Mouse (Mus musculus) kidney, adult 9 months (tissue): ENCODE measurements around the gene Polr1d.

Experiments
- DNase-seq: peaks from one replicate; pipeline ENCODE4 v3.0.0; 2022

Polr1d gene

DNA sequence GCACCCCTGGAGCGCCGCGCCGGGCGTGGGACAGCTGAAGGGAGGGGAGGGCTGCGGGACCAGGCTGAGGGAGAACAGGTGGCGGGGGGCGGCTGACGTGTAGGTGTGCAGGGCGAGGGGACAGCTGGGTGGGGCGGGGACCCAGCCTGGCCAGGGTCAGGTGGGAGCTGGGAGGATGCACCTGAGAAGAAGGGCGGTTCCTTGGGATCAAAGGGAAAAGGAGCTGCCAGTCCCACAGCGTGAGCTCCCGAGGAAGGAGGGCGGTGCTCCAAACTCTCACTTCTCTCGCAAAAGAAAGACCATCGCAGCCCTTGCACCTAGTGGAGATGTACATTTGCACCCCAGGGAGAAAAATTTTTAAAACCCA, at the start of gene Polr1d:
Gene Polr1d, plus strand, starts transcription at position 252 of the 367 bp plus-strand sequence.
- DNase-seq, result no peak

GRCm38 (mm10) chr5:147031281-147031680, 45.6 kb upstream of the Polr1d start:
- DNase-seq, result no peak

DNA sequence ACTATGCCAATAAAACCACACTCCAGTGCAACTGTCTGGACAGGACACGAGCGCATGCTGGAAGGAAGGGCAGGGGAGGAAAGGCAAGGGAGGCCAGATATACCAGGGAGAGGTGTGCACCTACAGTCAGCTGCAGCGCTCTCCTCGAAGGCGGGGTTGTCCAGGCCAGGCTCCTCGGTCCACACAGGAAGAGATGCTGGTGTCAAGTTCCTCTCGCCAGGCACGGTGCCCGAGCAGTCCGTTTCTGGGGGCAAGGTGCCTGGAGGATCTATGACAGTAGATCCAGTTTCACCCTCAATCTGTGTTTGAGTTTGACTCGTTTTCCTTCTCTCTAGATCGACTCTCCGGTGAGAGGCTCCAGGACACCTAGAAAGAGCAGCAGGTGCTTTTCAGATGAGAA, 43.7 kb upstream of the Polr1d start:
- DNase-seq, result no peak

GRCm38 (mm10) chr5:147034283-147034682, 42.6 kb upstream of the Polr1d start:
- DNase-seq, result no peak

- DNase-seq, result no peak
Measured at GRCm38 (mm10) chr5:147035301-147035700, 41.5 kb upstream of the Polr1d start.

- DNase-seq, result peak; percentile 71
Measured at GRCm38 (mm10) chr5:147036028-147036427, 40.8 kb upstream of the Polr1d start.

DNA sequence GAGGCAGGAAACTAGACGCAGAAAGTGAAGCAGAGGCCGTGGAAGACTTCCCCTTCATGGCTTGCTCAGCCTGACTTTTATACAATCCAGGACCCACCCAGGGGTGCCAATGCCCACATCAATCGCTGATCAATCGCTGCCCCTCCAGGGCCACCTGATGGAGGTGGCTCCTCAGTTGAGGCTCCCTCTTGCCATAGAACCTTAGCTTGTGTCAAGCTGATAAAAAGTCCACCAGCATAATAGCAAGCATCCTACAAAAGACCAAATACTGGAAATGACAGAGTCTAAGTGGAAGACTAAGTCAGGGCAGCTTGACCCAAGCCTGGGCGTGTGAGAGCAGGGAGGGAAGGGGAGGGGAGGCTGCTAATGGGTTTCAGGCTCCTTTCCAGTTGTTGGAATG, 40.2 kb upstream of the Polr1d start:
- no peak for DNase-seq

- DNase-seq, result no peak
Measured at GRCm38 (mm10) chr5:147037601-147038000, 39.2 kb upstream of the Polr1d start.

GRCm38 (mm10) chr5:147039394-147039793, 37.5 kb upstream of the Polr1d start:
- no peak for DNase-seq

- no peak for DNase-seq
Measured at GRCm38 (mm10) chr5:147041965-147042937, 34.6 kb upstream of the Polr1d start.

DNA sequence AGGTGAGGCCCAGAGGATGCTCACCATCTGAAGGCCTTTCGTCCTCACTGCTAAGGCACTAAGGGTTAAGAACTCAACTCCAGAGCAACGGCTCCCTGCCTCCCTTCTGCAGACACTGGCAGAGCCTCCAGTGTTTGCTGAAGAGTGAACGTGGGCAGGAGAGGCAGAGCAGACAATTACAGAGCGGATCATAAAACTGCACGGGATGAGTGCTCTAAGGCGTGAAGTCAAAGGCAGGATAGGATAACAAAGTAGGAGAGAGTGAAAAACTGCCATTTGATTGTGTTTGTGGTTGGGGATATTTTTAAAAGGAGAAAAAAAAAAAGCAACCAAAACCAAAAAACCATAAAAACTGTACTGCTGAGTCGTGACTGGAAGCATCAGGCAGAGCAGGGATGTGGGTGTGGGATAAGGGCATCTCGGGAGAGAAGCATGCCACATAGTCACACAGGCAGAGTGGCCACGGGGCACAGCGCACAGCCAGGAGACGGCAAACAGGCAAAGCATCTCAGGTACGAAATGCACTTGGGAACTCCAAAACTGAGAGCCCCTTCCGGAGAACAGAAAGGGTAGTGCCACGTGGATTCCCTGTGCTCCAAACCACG, 33.5 kb upstream of the Polr1d start:
- no peak for DNase-seq

DNA sequence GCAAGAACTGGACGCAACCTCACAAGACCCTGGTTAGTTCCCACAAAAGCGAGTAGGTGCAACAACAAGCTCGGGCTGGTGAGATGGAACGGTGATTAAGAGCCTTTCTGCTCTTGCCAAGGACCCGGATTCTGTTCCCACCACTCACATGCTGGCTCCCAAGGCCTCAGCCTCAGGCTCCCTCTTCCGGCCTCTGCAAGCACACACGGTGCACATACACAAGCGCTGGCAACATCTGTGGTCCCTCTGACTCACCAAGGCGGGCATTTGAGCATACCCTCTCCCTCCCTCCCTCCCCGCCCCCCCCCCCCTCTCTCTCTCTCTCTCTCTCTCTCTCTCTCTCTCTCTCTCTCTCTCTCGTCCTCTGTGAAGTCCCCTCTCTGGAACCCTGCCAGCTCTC, 31.5 kb upstream of the Polr1d start:
- DNase-seq, result no peak

DNA sequence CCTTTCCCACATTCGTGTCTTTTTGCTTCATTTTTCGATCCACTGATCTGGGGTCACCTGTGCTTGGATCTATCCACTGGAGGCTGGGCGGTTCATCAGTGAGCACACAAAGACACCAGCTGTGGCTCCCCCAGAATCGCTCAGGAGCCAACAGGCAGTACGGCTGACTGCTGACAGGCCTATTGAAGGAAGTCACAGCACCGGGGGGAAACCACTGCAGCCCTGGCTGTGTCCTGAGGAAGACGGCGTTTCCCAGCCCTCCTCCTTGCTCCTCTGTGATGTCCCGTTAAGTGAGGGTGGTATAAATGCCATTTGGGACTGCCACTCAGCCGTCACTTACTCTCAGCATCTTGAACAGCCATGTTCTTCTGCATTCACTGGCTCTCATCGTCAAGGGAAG, 30.9 kb upstream of the Polr1d start:
- no peak for DNase-seq

DNA sequence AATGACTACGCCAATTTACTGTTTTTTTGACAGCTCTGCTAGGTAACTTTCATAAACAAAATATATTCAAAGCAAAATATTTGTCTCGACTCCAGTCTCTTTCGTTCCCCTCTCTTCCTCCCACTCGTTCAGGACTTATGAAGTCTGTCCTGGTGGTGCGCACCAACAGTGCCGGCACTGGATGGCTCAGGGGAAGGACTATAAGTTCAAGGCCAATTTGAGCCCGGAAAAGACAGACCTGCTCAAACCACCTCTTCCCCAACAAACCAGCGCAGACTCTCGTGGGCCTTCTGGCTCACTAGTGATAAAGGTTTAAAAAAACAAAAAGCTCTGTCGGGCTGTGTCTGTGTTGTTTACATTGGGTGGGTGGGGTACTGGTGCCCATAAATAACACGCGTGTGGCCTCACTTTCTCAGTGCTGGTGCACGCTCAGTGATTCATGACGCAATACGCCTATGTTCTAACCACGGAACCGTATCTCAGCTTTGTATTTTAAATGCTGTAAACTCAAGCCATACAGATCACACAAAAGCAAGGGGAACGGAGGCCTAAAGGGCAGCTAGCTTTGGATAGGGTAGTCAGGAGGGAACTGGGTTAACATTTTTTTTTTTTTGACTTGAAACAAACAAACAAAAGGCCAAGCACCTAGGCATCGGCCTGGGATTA, 27.2 kb upstream of the Polr1d start:
- DNase-seq, result no peak

- DNase-seq, result no peak
Measured at GRCm38 (mm10) chr5:147050816-147051499, 25.9 kb upstream of the Polr1d start.

- DNase-seq, result no peak
Measured at GRCm38 (mm10) chr5:147051500-147052308, 25.1 kb upstream of the Polr1d start.

GRCm38 (mm10) chr5:147052309-147052558, 24.6 kb upstream of the Polr1d start:
- no peak for DNase-seq

GRCm38 (mm10) chr5:147053071-147053470, 23.8 kb upstream of the Polr1d start:
- no peak for DNase-seq

DNA sequence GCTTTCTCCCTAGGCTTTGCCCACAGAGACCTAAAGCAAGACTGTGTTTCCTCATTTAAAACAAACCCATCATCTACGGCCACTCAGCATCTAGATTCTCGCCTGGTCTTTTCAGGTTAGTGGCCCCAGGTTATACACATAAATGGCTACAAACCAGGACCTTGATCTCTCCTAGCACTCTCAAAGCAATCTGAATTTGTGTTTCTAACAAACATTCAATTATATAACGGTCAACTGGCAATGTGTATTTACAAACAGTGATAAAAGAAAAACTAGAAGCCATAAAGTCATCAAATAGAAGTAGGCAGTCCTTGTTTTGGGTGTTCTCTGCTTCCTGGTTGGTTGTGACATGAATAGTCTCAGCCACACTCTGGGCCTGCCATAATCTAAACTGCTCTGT, 23.4 kb upstream of the Polr1d start:
- no peak for DNase-seq

- DNase-seq, result no peak
Measured at GRCm38 (mm10) chr5:147054328-147054727, 22.5 kb upstream of the Polr1d start.

DNA sequence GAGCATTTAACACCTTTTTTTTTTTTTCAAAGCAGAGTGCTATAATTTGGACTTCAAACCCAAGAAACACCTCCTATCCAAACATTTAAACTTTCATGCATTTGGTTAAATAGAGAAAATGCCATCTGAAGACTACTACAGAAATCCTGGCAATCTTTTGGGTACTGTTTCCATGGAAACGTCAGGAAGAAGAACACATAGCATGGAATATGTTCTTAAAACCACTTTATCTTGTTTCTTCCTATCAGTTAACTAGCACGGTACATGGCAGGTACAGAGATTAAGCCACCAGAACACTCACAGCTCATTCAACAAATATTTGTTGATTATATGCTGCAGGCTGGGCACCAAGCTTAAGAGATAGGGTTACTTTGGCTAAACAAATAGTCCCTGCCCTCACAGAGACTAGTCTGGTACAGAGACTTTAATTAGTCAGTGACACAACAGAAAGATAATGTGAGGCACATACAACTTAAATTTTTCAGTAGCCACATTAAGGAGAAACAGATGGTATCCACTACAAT, 22.0 kb upstream of the Polr1d start:
- DNase-seq, result no peak

- DNase-seq, result no peak
Measured at GRCm38 (mm10) chr5:147055572-147056245, 21.1 kb upstream of the Polr1d start.
